Mouse (Mus musculus) E14TG2a.4 (cell line): ENCODE measurements around the gene Ppm1f.

Source experiments
- CTCF ChIP-seq: conservative IDR thresholded peaks from 2 replicates; pipeline ENCODE4 v1.5.1; 2014; ENCODE audit warnings: low read length
- NANOG ChIP-seq: IDR thresholded peaks from 2 replicates; pipeline ENCODE4 v1.6.1; 2014; ENCODE audit warnings: borderline replicate concordance, low read length, mixed read lengths

GRCm38 (mm10) chr16:16862288-16862687 is 34.0 kb upstream of the Ppm1f start:
- no peak for TF ChIP-seq CTCF
- TF ChIP-seq NANOG, result no peak
